Mouse (Mus musculus) olfactory bulb, adult 2 months (tissue): ENCODE results near the gene Olfr67.
"Not testable (repeated sequence)": the region's sequence is repeated elsewhere in the genome, so short reads cannot be mapped to it uniquely, and the experiment has no call there.

Experiments used
- CTCF ChIP-seq: fragments of 200-500 bp; IDR thresholded peaks from 2 replicates; pipeline ENCODE4 v1.5.1; 2012; ENCODE audit warnings: low read depth, mild to moderate bottlenecking, low read length, moderate library complexity; ENCODE audit not compliant: insufficient read depth
- POLR2A ChIP-seq: fragments of 200-500 bp; IDR thresholded peaks from 2 replicates; pipeline ENCODE4 v1.6.1; 2012; ENCODE audit warnings: mild to moderate bottlenecking, low read depth, low read length, moderate library complexity; ENCODE audit not compliant: insufficient read depth

DNA sequence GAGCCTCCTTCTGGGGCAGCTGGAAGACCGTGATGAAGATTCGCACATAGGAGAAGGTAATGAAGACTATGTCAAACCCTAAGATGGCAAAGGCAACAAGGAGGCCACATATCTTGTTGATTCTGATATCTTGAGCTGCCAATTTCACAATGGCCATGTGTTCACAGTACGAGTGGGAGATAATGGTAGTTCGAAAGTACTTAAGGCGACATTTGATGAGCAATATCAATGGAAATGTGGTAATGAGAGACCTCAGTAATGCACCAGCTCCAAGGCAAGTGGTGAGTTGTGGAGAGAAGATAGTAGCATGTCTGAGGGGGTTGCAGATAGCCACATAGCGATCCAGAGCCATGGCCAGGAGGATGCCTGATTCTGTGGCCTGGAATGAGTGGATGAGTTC is 23.9 kb downstream of the Olfr67 start:
- not testable (repeated sequence) for TF ChIP-seq CTCF, POLR2A
